ENCODE assay signal across 8 mouse cellular contexts in genomic region chr4:83323910-83324684, GRCm38 (mm10). TPM values are rescaled to one million over a fixed set of nuclear protein-coding genes. Genes with fewer than 3 reads are reported as not detected.
DNase-seq lines count a peak whose midpoint lies in the region; ATAC-seq and TF ChIP-seq lines count a peak whose summit lies in the region.

Gene Ttc39b, minus strand, starts transcription at chr4:83324255.

- ATAC-seq in intestine, postnatal 0 days: peak; percentile 96
- ATAC-seq in midbrain, embryonic 11.5 days (ENCODE audit: low FRiP score): peak; percentile 98

- peak within 1 kb of the TSS; percentile 57 for H3K9ac ChIP-seq in intestine, postnatal 0 days (ENCODE audit: low read depth, low read length)
- peak within 1 kb of the TSS; percentile 61 for H3K9ac ChIP-seq in midbrain, embryonic 11.5 days (ENCODE audit: low read length)

- H3K27me3 ChIP-seq in intestine, postnatal 0 days (replicated peaks; ENCODE audit: control insufficient read depth, insufficient read depth, low read length): peaks cover 6% of the 10 kb centered on the region; the same call in 1 of the 2 replicates
- H3K27me3 ChIP-seq in midbrain, embryonic 11.5 days (ENCODE audit: control insufficient read depth, insufficient read depth, low read length): peaks cover 3% of the 10 kb centered on the region; the same call in 1 of the 2 replicates

- H3K4me3 ChIP-seq in intestine, postnatal 0 days (ENCODE audit: low read depth, low read length): peak within 1 kb of the TSS; percentile 73
- H3K4me3 ChIP-seq in midbrain, embryonic 11.5 days (ENCODE audit: low read depth, low read length): peak within 1 kb of the TSS; percentile 68

- peak; percentile 100 for DNase-seq in adrenal gland, postnatal 10 days
- peak; percentile 97 for DNase-seq in embryo, embryonic 9.5 days (ENCODE audit: extremely low spot score)
- DNase-seq in gastrocnemius, postnatal 4 days (ENCODE audit: low spot score in 2 of 2): peak; percentile 94 to 95
- DNase-seq in left cerebral cortex, postnatal 4 days: peak; percentile 91
- peak; percentile 99 for DNase-seq in midbrain, embryonic 11.5 days (ENCODE audit: low spot score, missing footprints)
- DNase-seq in right cerebral cortex, postnatal 4 days: peak; percentile 93
- DNase-seq in yolk sac, embryonic 10.5 days (ENCODE audit: low spot score): peak; percentile 89

- TF ChIP-seq CTCF in intestine, postnatal 0 days (IDR thresholded peaks at IDR 0.05; ENCODE audit: low read depth): peak; percentile 0; the same call in 1 of the 2 replicates

- H3K4me1 ChIP-seq in intestine, postnatal 0 days (replicated peaks; ENCODE audit: control insufficient read depth, insufficient read depth, low read length): no peaks in the 10 kb centered on the region
- H3K4me1 ChIP-seq in midbrain, embryonic 11.5 days (ENCODE audit: control insufficient read depth, insufficient read depth, low read length): no peaks in the 10 kb centered on the region; the same call in 1 of the 2 replicates

- peak within 1 kb of the TSS; percentile 87 for H3K4me2 ChIP-seq in intestine, postnatal 0 days (replicated peaks; ENCODE audit: low read depth)
- H3K4me2 ChIP-seq in midbrain, embryonic 11.5 days: peak within 1 kb of the TSS; percentile 100

- intact Hi-C loops in left cerebral cortex, postnatal 4 days (cut with DNase I): no loop called here

- H3K36me3 ChIP-seq in intestine, postnatal 0 days (ENCODE audit: control insufficient read depth, insufficient read depth): no peaks in the 10 kb centered on the region
- H3K36me3 ChIP-seq in midbrain, embryonic 11.5 days (ENCODE audit: control insufficient read depth, insufficient read depth, low read length): no peaks in the 10 kb centered on the region

- no peaks in the 10 kb centered on the region for H3K9me3 ChIP-seq in intestine, postnatal 0 days (ENCODE audit: control insufficient read depth)
- H3K9me3 ChIP-seq in midbrain, embryonic 11.5 days (ENCODE audit: control insufficient read depth, low read length): no peaks in the 10 kb centered on the region

- under 1% methylated on average over 58 of the region's 59 CpGs for WGBS in intestine, postnatal 0 days
- WGBS in midbrain, embryonic 11.5 days: under 1% methylated on average over 52 of the region's 59 CpGs

- H3K27ac ChIP-seq in intestine, postnatal 0 days (ENCODE audit: low read depth, low read length): peak within 1 kb of the TSS; percentile 75
- H3K27ac ChIP-seq in midbrain, embryonic 11.5 days (ENCODE audit: low read depth, low read length): no peak within 1 kb of the TSS

RNA-seq across cellular contexts. Expression of gene Ttc39b, which starts in this region (rescaled TPM):
- total RNA-seq in adrenal gland, postnatal 10 days (2021): 10 to 100 TPM; 16.4 to 17.0 TPM
- total RNA-seq in gastrocnemius, postnatal 4 days (2021): 1 to 10 TPM; 6.5 to 9.2 TPM
- 2.7 and 2.9 TPM in 2 replicates for polyA plus RNA-seq in intestine, postnatal 0 days (2015; fragmentation: Nextera tagmentation; extraction: Ambion mirVana)
- 10 to 100 TPM; 19.7 to 22.8 TPM for total RNA-seq in left cerebral cortex, postnatal 4 days (2021)
- polyA plus RNA-seq in midbrain, embryonic 11.5 days (2014; fragmentation: Nextera tagmentation; extraction: Ambion mirVana): 1.9 and 2.1 TPM in 2 replicates
